Mouse (Mus musculus) 3134 (cell line): ENCODE measurements at regions not wholly inside any gene's neighbourhood (a gene's known extent, or its start where the extent isn't known, plus 50 kb on each side); places are given as distances from the start of the nearest gene placed in this dataset.
"Not testable (repeated sequence)": the region's sequence is repeated elsewhere in the genome, so short reads cannot be mapped to it uniquely, and the experiment has no call there.

Experiments
- DNase-seq: peaks from one replicate; pipeline ENCODE4 v3.0.0-alpha.2; 2011; ENCODE audit warnings: low spot score; ENCODE audit not compliant: insufficient read length; ENCODE audit errors: extremely low read depth

DNA sequence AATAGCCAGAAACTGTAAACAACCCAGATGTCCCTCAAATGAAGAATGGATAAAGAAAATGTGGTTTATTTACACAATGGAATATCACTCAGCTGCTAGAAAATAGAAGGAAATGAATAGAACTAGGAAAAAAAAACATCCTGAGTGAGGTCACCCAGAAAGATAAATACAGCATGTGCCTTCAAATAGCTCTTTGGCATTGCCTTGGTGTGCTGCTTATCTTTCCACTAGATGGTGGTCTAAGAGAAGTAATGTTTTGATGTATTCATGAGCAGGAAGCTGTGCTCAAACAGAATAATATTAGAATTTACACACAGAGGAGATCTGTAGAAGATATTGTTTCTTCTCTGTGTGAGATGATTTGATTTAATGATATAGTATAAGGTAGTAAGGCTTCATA lies 78.8 kb downstream of the Zfp619 start:
- no peak for DNase-seq

DNA sequence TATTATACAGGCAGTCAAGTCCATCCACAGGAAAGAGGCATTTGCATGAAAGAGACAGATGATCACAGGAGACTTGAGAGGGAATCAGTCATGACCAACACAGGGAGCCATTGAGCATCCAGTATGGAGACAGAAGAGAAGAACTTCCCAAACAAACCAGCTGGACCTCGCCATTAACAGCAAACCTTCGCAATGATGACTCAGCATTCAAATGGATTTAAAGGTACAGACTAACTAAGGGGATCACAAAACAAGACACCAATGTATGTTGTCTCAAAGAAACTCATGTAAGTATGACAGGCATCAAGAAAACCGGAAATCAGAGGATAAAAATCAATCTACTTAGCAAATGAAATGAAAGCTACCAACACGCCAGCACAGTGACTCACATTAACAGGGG lies 96.2 kb downstream of the Zfp619 start:
- no peak for DNase-seq

DNA sequence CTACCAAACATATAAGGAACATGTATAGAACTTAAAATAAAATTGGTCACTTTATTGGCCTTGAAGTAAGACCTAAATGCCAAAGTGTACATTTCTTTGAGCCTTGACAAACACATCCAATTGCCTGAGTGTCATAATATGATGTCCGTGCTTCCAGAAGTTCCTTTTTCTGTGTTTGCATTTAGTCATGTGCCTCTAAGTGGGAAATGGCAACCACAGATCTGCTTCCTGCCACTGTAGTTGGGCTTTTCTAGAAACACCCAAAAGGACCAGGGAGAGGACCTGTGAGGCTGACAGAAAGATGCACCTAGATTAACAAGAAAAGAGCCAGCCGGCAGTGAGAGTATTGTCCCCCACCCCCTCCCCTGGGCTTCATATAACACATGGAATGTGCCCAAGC lies 97.5 kb downstream of the Zfp619 start:
- no peak for DNase-seq

GRCm38 (mm10) chr7:39621796-39622195 lies 104.2 kb downstream of the Zfp619 start:
- no peak for DNase-seq

DNA sequence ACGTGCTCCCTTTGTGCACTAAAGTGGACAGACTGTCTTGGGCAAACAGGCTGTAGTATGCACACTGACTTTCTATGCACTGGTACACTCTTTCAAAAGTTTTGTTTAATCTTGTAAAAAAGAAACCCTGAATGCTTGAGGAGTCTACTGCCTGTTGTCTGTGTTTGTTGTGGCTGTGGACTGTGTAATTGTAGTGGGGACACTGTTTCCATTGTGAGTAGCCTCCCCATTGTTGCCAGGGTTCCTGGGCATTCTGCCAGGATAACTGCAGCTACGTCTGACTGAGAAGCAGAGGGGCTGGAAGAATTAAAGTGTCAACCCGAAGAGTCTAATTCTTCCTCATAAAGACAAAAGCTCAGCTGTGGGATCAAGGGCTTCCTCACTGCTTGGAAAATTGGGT lies 115.3 kb downstream of the Zfp619 start:
- DNase-seq = no peak

GRCm38 (mm10) chr7:39642333-39642732 lies 124.8 kb downstream of the Zfp619 start:
- DNase-seq = no peak

- DNase-seq = no peak
These were observed 125.8 kb downstream of the Zfp619 start for GRCm38 (mm10) chr7:39643323-39643722.

DNA sequence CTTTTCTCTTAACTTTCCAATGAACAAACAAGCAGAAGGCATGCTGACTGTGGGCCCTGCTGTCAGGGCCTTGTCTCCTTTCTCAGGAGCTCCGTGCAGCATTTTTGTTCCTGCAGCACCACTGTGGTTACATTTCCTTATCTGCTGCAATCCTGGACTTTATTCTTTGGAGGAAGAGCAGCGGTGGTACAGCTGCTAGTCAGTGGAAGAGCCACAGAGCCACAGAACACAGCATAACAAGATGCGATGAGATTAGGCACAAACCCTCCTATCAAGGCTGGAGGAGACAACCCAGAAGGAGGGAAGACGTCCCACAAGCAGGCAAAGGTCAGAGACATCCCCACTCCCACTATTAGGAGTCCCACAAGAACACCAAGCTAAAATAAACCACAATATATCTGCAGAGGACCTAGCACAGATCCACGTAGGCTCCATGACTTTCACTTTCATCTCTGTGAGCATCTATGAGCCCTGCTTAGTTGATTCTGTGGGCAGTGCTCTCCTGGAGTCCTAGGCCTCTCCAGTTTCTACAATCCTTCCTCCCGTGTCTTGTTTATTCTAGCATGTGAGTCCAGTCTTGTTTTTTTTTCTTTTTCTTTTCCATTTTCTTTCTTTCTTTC lies 133.0 kb downstream of the Zfp619 start:
- no peak for DNase-seq

DNA sequence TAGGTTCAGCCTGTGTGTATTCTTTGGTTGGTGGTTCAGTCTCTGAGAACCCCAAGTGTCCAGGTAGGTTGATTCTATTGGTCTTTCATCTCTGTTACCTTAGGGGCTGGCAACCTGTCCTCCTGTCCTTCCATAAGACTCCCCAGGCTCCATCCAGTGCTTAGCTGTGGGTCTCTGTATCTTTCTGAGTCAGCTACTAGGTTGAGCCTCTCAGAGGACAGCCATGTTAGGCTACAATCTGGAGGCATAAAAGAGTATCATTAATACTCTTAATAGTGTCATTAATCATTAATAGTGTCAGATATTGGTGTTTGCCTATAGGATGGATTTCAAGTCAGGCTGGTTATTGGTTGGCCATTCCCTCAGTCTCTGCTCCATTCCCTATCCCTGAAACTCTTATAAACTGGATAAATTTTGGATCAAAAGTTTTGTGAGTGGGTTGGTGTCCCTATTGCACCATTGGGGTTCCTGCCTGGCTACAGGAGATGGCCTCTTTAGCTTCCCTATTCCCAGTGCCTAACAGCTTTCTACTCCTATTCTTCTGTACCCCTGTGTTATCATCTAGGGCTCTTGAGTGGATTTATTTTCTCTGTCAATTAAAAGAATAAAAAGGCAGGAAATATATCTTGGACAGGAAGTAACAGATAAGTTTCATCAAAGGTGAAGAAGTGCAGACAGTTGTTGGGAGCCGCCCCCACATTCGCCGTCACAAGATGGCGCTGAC lies 137.2 kb downstream of the Zfp619 start:
- DNase-seq = no peak

DNA sequence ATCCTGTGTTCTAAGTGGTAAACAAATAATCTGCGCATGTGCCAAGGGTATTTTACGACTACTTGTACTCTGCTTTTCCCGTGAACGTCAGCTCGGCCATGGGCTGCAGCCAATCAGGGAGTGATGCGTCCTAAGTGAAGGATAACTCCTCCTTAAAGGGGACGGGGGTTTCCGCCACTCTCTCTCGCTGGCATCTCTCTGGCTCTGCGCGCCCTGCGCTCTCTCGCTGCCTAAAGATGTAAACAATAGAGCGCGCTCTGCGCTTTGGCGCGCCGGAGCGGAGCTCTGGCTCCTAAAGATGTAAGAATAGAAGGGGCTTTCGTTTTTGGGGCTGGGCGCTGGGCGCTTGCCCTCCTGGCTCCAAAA lies 137.7 kb downstream of the Zfp619 start:
- not testable (repeated sequence) for DNase-seq

- DNase-seq = no peak
These were observed 138.3 kb downstream of the Zfp619 start for GRCm38 (mm10) chr7:39655709-39656397.

DNA sequence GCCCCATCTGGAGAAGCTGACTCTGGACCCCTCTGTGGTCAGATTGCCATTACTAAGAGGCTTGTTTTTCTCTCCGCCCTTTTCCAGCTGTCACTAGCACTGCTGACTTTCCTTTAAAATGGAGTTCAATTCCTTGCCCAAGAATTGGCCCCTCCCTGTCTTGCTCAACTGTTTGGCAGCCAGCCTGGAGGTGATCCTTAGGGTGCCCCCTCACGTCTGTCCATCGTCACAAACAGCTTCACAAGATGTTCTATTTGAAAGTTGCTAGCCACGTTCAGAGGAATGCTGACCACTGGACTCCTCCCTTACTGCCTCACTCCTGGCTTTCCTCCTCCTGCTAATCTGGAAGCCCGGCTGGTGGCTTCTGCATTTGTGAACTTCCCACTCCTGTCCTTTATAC lies 142.0 kb downstream of the Zfp619 start:
- DNase-seq = peak; percentile 14

- DNase-seq = no peak
These were observed 157.7 kb downstream of the Zfp619 start for GRCm38 (mm10) chr7:39675124-39675846.

DNA sequence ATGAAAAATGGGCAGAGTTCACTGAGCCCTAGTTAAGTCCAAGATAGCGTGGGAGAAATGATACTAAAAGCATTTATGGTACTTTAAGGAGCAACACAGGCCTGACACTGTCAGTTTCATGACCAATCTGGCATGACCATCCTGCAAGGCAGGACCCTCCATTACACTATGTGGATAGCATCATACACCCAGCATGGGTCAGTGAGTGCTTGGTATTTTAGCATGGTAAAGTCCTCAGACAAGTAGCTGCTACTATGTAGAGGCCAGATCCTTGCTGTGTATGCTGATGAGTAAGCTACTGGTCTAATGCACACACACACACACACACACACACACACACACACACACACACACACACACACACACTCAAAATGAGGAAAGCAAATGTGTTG lies 158.3 kb downstream of the Zfp619 start:
- no peak for DNase-seq

GRCm38 (mm10) chr7:39680411-39680810 lies 162.8 kb downstream of the Zfp619 start:
- no peak for DNase-seq

DNA sequence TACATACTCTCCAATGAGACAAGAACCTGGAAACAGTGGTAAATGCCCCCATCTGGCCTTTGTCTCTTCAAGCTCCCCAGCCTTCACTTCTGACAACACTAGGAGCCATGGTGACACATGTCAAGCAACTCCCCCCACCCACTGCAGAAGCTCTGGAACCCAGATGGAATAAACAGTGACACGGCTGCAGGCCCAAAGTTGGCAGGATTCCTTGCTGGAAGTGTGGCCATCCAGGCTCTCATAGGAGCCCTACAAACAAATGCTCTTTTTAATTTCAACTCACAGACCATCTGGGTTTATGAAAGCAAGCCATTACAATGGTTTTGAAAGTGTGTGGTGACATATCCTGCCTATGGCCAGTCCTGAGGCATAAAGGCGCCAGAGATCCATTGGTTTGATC lies 179.0 kb downstream of the Zfp619 start:
- DNase-seq = no peak

DNA sequence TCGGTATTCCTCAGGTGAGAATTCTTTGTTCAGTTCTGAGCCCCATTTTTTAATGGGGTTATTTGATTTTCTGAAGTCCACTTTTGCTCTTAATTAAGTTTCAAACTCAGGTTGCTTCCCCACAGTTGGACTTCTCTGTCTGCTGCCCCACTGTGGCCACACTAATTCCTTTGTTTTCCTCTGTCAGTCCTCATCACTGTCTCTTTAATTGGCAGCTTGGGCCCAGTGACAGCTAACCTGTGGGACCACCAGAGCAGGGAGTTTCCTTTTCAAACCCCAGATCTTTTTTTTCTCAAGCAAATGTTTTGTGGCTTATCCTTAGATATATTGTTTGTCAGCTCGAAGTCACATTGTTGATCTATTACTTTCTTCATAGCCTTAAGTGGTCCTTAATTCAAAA lies 183.9 kb downstream of the Zfp619 start:
- DNase-seq = no peak

- no peak for DNase-seq
These were observed 187.8 kb downstream of the Zfp619 start for GRCm38 (mm10) chr7:39705118-39706095.

- no peak for DNase-seq
These were observed 189.0 kb downstream of the Zfp619 start for GRCm38 (mm10) chr7:39706606-39707005.
